Mouse (Mus musculus) embryonic stem cell, embryonic (primary cell): ENCODE measurements around the gene Lsm14a.

ENCODE experiments used
- CTCF ChIA-PET, 4 experiments: fragments of 300-600 bp in 2 of 4; fragments of 350-600 bp in 2 of 4; sonication (Branson Sonifier 250); formaldehyde crosslinking; loops; one replicate each; lab custom pipeline; 2022; ENCODE audit warnings: inconsistent platforms in 2 of 4; lab: Charles Lee
- POLR2A ChIA-PET, 4 experiments: fragments of 300-600 bp in 2 of 4; fragments of 350-600 bp in 2 of 4; sonication (Branson Sonifier 250); formaldehyde crosslinking; loops; one replicate each; lab custom pipeline; 2022; ENCODE audit warnings: antibody characterized with exemption in 4 of 4, inconsistent platforms in 1 of 4; lab: Charles Lee

The Lsm14a gene

DNA sequence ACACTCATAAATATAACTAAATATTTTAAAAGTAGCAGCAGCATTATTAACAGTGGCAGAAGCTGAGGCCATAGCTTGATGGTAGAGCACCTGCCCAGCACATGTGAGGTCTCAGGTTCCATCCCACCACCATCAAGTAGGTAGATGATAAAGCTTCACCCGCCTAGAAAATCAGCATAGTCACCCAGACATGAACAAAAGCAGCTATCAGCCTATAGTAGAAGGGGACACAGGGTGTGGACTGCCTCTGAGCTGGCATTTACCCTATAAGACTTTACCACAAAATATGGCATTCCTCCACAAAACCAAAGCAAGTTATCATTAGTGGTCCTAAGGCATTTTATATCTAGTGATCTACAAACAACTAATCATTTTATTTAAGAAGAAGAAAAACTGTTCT is 90.5 kb downstream of the Lsm14a start:
- CTCF ChIA-PET: interaction anchor here in 2 of 4 experiments (0.5 to 0.6 kb wide), 4 partner anchors 53 to 1383 kb away, joined by 3 to 5 read pairs (median 3); no protein-coding TSS in a partner anchor
- POLR2A ChIA-PET: interaction anchor here in 2 of 4 experiments (0.6 to 2.3 kb wide), 10 partner anchors 9 to 282 kb away, joined by 3 to 9 read pairs (median 4); no protein-coding TSS in a partner anchor

DNA sequence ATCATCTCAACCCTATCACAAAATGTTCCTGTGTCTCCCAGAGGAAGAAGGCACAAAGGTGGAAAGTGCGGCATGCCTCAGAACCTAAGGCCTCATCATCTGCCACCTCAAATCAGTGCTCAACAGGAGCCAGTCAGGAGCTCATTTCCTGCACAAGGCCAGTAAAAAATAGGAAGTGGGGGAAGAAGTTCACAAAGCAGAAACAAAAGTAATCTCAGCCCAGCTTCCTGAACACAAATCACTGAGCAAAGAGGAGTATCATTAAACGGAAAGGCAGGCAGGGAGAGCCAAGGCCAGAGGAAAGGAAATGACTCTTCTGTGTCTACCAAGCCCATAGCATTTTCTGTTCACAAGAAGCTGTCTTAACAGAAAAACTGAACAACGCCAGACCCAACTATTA is 91.2 kb downstream of the Lsm14a start:
- ChIA-PET POLR2A (interaction anchor here in 2 of 4 experiments (0.5 to 2.3 kb wide), 8 partner anchors 8 to 162 kb away, joined by 3 to 9 read pairs (median 4); no protein-coding TSS in a partner anchor), CTCF (interaction anchor here in 1 of 4 experiments (0.6 kb wide), 1 partner anchor 53 kb away, joined by 5 read pairs; no protein-coding TSS in a partner anchor)

DNA sequence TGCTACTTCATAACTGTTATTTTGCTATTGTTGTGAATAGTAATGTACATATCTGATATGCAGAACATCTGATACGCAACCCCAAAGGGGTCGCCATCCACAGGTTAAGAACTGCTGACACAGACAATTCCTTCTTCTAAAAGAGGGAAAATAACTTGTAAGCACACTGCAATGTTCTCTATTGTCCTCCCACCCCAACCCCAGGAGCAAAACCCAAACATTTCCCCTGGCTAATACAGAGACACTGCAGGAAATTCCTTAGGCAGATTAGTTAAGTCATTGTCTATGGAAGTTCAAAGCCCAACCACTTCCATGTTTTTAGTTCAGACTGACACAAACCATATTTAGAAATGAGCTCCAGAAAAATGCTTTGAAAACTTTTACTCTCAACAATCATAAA is 94.3 kb downstream of the Lsm14a start:
- ChIA-PET POLR2A (no interaction called here), CTCF (no interaction called here)

DNA sequence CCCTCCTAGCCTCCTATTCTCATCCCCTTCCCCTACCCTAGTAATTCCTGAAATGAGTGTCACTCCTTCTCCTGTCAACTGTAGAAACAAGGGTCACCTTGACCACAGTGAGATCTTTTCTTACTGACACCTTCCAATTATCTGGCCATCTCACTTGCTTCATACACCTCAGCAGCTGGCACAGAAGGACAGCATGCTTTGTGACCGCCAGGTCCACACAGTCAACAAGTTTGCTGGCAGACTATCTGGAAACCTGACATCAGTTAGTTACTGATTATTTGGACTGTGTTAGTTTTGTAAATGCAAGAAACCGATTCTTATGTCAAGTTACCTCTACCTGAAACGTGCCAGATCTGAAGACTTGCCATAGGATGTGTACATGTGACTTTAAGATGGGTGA is 97.0 kb downstream of the Lsm14a start:
- POLR2A ChIA-PET: interaction anchor here in 2 of 4 experiments (0.6 to 1.0 kb wide), 4 partner anchors 12 to 67 kb away, joined by 3 to 12 read pairs (median 3); no protein-coding TSS in a partner anchor

More for the DNA sequence above, 97.0 kb downstream of the Lsm14a start:
- CTCF ChIA-PET: no interaction called here
